Mouse (Mus musculus) forebrain, embryonic 12.5 days (tissue): Measurements from ENCODE around the gene Baz1b. TPM values are rescaled to one million over a fixed set of nuclear protein-coding genes. Genes with fewer than 3 reads are reported as not detected.

ENCODE experiments used
- ATAC-seq: fragments of 200-750 bp; cut with Nextera tagmentation; 2 replicates; pipeline ENCODE4 v1.8.0; 2017; ENCODE audit warnings: moderate TSS enrichment; ENCODE audit not compliant: low FRiP score
- H3K27ac ChIP-seq: fragments of 300-500 bp; sonication (generic); 2 replicates; pipeline ENCODE4 v1.5.1; 2016; ENCODE audit warnings: mild to moderate bottlenecking
- H3K27me3 ChIP-seq: fragments of 300-500 bp; sonication (generic); 2 replicates; pipeline ENCODE4 v1.6.1; 2016; ENCODE audit warnings: mild to moderate bottlenecking
- H3K36me3 ChIP-seq: fragments of 300-500 bp; sonication (generic); replicated peaks from 2 replicates; pipeline ENCODE4 v1.6.1; 2016; ENCODE audit warnings: mild to moderate bottlenecking
- H3K4me1 ChIP-seq: fragments of 300-500 bp; sonication (generic); 2 replicates; pipeline ENCODE4 v1.6.1; 2016
- H3K4me2 ChIP-seq: fragments of 300-500 bp; sonication (generic); 2 replicates; pipeline ENCODE4 v1.6.1; 2016; ENCODE audit warnings: mild to moderate bottlenecking, moderate library complexity
- H3K4me3 ChIP-seq: fragments of 300-500 bp; sonication (generic); replicated peaks from 2 replicates; pipeline ENCODE4 v1.5.1; 2016; ENCODE audit warnings: mild to moderate bottlenecking
- H3K9ac ChIP-seq: fragments of 300-500 bp; sonication (generic); 2 replicates; pipeline ENCODE4 v1.6.1; 2016; ENCODE audit warnings: mild to moderate bottlenecking
- H3K9me3 ChIP-seq: fragments of 300-500 bp; sonication (generic); 2 replicates; pipeline ENCODE4 v1.6.1; 2016
- WGBS: fragments of 180-500 bp; shearing (Covaris S2); methylation state at CpG from one replicate; pipeline ENCODE4 v1.1.7; 2016; 5-methylcytosine and 5-hydroxymethylcytosine counted together
- polyA plus RNA-seq: library from polyadenylated mRNA; unstranded; fragments of >200 nt; fragmentation: Nextera tagmentation; extraction: Ambion mirVana; gene quantifications from 2 replicates; pipeline ENCODE4 v1.2.1, GENCODE M21; 2016

Baz1b gene
- 75.0 and 75.4 TPM in 2 replicates for polyA plus RNA-seq

DNA sequence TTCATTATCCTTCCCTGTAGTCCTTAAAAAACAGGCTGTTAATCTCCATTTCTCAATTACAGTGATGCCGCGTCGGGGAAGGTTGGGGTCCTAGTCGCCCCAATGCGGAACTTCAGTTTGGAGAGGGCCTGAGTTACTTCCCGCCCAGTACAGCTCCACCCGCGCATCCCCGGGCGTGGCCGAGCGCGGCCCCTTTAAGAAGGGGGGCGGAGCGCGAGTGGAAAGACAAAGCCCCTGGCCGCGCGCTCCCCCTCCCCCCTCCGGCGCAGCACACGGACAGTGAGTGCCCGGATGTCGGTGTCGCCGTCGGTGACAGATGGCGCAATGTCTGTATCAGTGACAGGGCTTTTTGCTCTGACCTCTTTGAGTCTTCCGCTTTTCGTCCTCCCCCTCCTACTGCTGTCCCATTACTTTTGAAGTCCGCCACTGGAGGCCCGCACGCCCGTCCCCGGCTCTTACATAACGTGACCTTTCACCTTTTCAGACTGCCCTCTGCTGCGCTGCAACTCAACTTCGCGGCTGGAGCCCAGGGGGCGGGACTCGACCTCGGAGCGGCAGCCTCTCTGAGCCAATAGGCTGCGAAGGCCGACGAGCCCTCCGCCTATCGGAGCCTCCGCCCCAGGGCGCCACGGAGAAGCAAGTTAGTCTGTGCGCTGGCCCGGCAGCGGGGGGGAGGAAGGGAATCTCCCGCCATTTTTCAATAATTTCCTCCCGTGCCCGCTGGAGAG is at the start of gene Baz1b:
Gene Baz1b, plus strand, starts transcription at position 644 of the 728 bp plus-strand sequence.
- Histone ChIP-seq H3K4me2 (peak within 1 kb of the TSS; percentile 77), H3K36me3 (peaks cover 24% of the 10 kb centered on the region), H3K4me1 (peaks cover 26% of the 10 kb centered on the region), H3K4me3 (peak within 1 kb of the TSS; percentile 88), H3K27me3 (no peaks in the 10 kb centered on the region), H3K9ac (peak within 1 kb of the TSS; percentile 96), H3K9me3 (peaks cover 4% of the 10 kb centered on the region; the same call in 1 of the 2 replicates), H3K27ac (peak within 1 kb of the TSS; percentile 95)
- peak; percentile 97 for ATAC-seq
- WGBS: under 1% methylated on average over 57 of the region's 57 CpGs

DNA sequence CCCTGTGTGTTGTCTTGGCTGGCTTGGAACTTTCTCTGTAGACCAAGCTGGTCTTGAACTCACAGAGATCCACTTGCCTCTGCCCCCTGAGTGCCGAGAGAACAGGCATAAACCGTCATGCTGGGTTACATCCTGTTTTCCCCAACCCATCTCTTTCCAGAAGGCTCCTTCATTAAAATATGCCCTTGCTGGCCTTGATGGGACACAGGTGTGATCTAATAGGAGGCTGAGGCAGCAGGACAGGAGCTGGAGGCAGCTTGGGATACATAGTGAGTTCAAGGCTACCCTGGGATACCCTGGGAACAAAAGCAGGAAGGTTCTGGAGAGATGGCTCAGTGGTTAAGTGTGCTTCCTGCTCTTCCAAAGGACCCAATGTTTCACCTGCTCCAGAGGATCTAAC is 47.2 kb upstream of the Baz1b start:
- no peaks in the 10 kb centered on the region for H3K4me1 ChIP-seq
- no peak for ATAC-seq
- no peaks in the 10 kb centered on the region for H3K9me3 ChIP-seq
- 80% methylated on average over 2 of the region's 2 CpGs for WGBS
- H3K4me3 ChIP-seq: no peak overlapping the region
- H3K27ac ChIP-seq: no peak overlapping the region
- H3K27me3 ChIP-seq: peaks cover 28% of the 10 kb centered on the region
- H3K36me3 ChIP-seq: no peaks in the 10 kb centered on the region
- no peak overlapping the region for H3K4me2 ChIP-seq
- no peak overlapping the region for H3K9ac ChIP-seq

DNA sequence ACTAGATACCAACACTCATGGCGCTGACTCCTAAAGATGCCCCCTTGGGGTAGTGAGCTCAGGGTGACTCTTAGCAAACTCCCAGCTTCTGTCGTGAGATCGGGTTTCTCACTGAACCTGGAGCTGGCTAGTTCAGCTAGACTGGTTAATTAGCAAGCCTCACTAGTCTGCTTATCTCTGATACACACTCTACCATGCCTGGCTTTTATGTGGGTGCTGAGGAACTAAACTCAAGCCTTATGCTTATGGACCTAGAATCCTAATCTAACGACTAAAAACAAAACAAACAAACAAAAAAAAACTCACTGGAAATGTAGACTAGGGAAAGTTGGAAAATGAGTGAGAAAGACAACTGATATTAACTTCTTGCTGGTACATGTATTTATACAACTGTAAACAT is 42.6 kb upstream of the Baz1b start:
- no peak overlapping the region for H3K4me3 ChIP-seq
- no peaks in the 10 kb centered on the region for H3K9me3 ChIP-seq
- H3K36me3 ChIP-seq: no peaks in the 10 kb centered on the region
- WGBS: 58% methylated on average over 4 of the region's 4 CpGs
- no peaks in the 10 kb centered on the region for H3K27me3 ChIP-seq
- H3K9ac ChIP-seq: no peak overlapping the region
- no peak overlapping the region for H3K27ac ChIP-seq
- no peak overlapping the region for H3K4me2 ChIP-seq
- peaks cover 11% of the 10 kb centered on the region for H3K4me1 ChIP-seq
- no peak for ATAC-seq

DNA sequence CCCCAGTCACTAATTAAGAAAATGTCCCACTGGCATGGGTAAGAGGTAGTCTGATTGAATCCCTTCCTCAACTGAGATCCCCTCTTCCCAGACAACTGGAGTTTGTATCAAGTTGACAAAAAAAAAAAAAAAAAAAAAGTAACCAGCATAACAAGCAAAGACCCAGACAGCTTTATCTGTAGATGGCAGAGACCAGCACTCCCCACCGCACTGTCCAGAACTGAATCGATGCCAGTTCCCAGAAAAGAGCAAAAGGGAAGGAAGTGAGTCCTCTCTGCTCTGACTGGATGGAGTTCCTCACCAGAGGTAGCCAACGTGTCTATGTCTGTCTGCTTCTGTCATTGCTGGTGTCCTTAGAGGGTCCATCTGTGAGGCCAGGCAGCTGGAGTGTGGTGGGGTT is 41.5 kb upstream of the Baz1b start:
- Histone ChIP-seq H3K27ac (no peak overlapping the region), H3K4me1 (peaks cover 14% of the 10 kb centered on the region), H3K27me3 (no peaks in the 10 kb centered on the region), H3K9me3 (no peaks in the 10 kb centered on the region), H3K4me3 (no peak overlapping the region), H3K9ac (no peak overlapping the region), H3K4me2 (no peak overlapping the region), H3K36me3 (no peaks in the 10 kb centered on the region)
- ATAC-seq: no peak
- 84% methylated on average over 3 of the region's 3 CpGs for WGBS

DNA sequence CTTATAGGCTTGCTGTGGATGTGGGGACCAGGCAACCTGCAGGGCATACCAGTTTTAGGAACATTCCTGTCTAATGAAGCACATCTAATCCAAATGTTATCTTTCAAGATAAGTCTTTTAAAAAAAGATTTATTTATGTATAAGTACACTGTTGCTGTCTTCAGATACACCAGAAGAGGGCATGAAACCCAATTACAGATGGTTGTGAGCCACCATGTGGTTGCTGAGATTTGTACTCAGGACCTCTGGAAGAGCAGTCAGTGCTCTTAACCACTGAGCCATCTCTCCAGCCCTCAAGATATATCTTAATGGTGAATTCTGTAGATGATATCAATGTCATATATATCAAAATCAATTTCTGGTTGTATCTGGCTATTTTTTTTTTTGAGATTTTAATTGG is 41.1 kb upstream of the Baz1b start:
- Histone ChIP-seq H3K9me3 (no peaks in the 10 kb centered on the region), H3K4me3 (no peak overlapping the region), H3K27me3 (no peaks in the 10 kb centered on the region), H3K36me3 (no peaks in the 10 kb centered on the region), H3K27ac (no peak overlapping the region), H3K4me2 (no peak overlapping the region), H3K9ac (no peak overlapping the region), H3K4me1 (peaks cover 15% of the 10 kb centered on the region)
- no peak for ATAC-seq

DNA sequence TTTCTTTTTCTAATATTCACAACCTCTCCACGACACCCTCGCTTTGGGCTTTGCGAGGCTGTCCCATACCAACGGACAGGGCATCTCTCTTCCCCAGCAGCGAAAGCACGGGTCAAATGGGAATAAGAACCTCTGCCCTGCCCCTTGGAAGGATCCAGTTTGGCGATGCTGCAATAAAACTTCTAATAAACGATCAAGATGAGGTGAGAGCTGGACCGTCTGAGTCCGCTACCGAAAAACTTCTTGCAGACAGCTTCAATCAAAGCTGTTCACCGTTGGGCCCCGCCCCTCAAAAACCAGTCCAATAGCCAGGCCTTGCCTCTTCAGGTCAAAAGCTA is 38.4 kb upstream of the Baz1b start:
- no peak for ATAC-seq
- H3K9ac ChIP-seq: peak overlapping the region; percentile 59
- peak overlapping the region; percentile 88 for H3K27ac ChIP-seq
- peaks cover 15% of the 10 kb centered on the region for H3K4me1 ChIP-seq
- peak overlapping the region; percentile 70 for H3K4me3 ChIP-seq
- H3K9me3 ChIP-seq: no peaks in the 10 kb centered on the region
- WGBS: under 1% methylated on average over 13 of the region's 13 CpGs
- no peaks in the 10 kb centered on the region for H3K27me3 ChIP-seq
- peak overlapping the region; percentile 66 for H3K4me2 ChIP-seq
- H3K36me3 ChIP-seq: peaks cover 12% of the 10 kb centered on the region

DNA sequence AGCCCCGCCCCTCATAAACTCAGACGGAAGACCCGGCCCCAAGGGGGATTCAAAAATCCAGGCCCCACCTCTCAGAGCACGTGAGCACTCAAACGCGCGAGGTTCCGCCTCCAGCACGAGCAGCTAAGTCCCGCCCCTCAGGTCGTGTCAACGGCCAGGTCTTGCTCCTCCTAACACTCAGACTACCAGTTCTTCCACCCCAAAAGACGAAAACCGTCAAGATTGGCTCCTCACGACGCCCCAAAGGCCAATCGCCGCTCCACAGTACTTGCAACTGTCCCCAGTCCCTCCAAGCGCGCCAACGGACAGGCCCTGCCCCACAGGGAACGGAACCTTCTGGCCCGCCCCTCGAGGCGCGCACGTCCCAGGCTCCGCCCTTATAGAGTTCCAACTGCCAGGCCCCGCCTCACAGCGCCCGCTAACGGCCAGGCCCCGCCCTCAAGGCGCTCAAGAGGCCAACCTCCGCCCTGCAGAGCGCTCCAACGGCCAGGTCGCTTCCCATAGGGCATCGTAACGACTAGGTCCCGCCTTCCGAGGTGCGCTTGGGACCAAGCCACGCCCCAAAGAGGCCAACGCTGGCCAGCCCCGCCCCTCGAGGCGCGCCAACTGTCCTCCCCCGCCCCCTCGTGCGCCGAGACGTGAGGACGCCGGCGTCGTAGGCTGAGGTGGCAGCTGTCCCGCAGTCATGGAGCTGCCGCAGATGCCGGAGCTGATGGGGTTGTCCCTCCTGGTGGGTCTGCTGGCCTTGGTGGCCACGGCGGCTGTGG is 37.8 kb upstream of the Baz1b start, which contains the start of gene Tbl2:
Gene Tbl2, plus strand, starts transcription at position 605 of the 767 bp plus-strand sequence.
- H3K36me3 ChIP-seq: peaks cover 18% of the 10 kb centered on the region
- WGBS: under 1% methylated on average over 63 of the region's 63 CpGs
- peak within 1 kb of the TSS; percentile 66 for H3K4me2 ChIP-seq
- H3K9ac ChIP-seq: peak within 1 kb of the TSS; percentile 78
- no peaks in the 10 kb centered on the region for H3K27me3 ChIP-seq
- H3K4me3 ChIP-seq: peak within 1 kb of the TSS; percentile 70
- ATAC-seq: peak; percentile 98
- H3K9me3 ChIP-seq: no peaks in the 10 kb centered on the region
- peak within 1 kb of the TSS; percentile 88 for H3K27ac ChIP-seq
- peaks cover 15% of the 10 kb centered on the region for H3K4me1 ChIP-seq

DNA sequence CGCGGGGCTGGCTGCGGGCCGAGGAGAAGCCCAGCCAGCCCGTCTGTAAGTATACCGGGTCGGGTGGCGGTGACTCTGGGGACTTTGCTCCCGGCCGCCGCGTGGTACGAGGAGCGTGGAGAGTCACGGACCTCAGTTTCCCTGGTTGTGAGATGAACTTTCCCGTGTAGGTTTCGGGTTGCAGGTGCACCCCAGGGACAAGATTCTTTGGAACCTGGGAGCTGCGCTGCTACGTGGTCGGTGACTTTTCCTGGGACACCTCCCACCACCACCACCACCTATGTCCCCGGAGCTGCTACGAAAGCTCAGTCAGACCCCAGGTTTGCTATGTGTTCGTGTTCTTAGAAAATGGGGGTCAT is 37.3 kb upstream of the Baz1b start:
- no peaks in the 10 kb centered on the region for H3K9me3 ChIP-seq
- H3K4me2 ChIP-seq: peak overlapping the region; percentile 66
- peak; percentile 9; the same call in 1 of the 2 replicates for ATAC-seq
- WGBS: under 1% methylated on average over 23 of the region's 23 CpGs
- H3K27me3 ChIP-seq: no peaks in the 10 kb centered on the region
- H3K4me1 ChIP-seq: peaks cover 15% of the 10 kb centered on the region
- H3K4me3 ChIP-seq: peak overlapping the region; percentile 70
- H3K27ac ChIP-seq: peak overlapping the region; percentile 88
- H3K36me3 ChIP-seq: peaks cover 23% of the 10 kb centered on the region
- peak overlapping the region; percentile 78 for H3K9ac ChIP-seq

DNA sequence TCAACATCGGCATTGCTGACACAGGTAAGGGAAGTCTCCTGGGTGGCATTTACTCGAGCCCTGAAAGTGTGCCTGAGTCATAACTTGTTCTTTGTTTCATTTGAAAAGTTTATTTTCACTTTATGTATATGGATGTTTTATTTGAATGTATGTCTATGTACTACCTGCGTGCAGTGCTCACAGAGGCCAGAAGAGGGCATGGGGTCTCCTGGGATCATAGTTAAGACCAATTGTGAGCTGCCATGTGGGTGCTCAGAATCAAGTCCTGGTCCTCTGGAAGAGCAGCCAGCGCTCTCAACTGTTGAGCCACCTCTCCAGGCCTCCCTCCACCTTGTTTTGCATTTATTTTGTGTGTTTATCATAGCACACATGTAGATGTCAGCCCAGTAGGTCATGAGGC is 30.6 kb upstream of the Baz1b start:
- Histone ChIP-seq H3K9me3 (no peaks in the 10 kb centered on the region), H3K27ac (no peak overlapping the region), H3K9ac (no peak overlapping the region), H3K27me3 (no peaks in the 10 kb centered on the region), H3K4me3 (no peak overlapping the region), H3K4me1 (no peaks in the 10 kb centered on the region), H3K36me3 (peaks cover 88% of the 10 kb centered on the region), H3K4me2 (no peak overlapping the region)
- no peak for ATAC-seq
- 94% methylated on average over 4 of the region's 4 CpGs for WGBS

DNA sequence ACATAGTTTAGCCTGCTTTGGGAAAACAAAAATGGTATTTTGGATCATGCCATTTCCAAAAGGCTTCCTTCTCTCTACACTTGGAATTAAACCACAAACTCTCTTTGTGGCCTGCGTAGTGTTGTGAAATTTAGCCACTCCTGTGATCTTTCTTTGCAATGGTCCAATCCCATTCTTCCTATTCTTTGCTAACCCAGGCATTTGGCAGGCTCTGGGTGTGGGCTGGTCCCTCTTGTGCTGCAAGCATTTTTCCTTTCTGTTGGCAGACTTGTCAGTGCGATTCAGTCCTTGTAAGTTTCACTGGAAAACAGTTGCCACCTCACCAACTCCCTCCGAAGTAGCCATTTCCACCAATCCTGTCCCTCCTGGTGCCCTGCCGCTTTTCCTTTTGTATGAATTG is 25.8 kb upstream of the Baz1b start:
- H3K36me3 ChIP-seq: peaks cover 69% of the 10 kb centered on the region
- WGBS: 94% methylated on average over 4 of the region's 4 CpGs
- ATAC-seq: no peak
- H3K4me1 ChIP-seq: no peaks in the 10 kb centered on the region
- no peaks in the 10 kb centered on the region for H3K9me3 ChIP-seq
- H3K27me3 ChIP-seq: no peaks in the 10 kb centered on the region
- no peak overlapping the region for H3K9ac ChIP-seq
- no peak overlapping the region for H3K4me3 ChIP-seq
- no peak overlapping the region for H3K4me2 ChIP-seq
- H3K27ac ChIP-seq: no peak overlapping the region

DNA sequence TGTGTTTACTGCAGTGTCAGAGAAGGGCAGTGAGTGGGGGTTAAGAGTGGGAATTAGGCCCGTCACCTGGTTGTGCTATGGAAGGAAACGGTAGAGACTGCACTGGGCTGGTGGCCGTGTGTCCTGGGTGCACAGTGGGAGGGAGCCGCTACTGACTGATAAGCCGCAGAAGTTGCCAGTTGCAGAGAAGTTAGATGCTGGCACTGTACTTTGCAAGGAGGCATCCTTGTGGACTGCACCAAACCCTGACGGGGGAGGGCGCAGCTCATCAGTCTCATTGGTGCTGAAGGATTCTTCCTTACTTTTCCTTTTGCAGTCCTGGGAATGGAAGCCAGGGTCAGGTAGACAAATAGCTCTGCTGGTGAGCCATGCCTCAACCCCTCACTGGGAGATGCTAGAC is 25.4 kb upstream of the Baz1b start:
- H3K9me3 ChIP-seq: no peaks in the 10 kb centered on the region
- no peaks in the 10 kb centered on the region for H3K4me1 ChIP-seq
- no peak overlapping the region for H3K4me3 ChIP-seq
- 92% methylated on average over 7 of the region's 7 CpGs for WGBS
- H3K4me2 ChIP-seq: no peak overlapping the region
- peaks cover 65% of the 10 kb centered on the region for H3K36me3 ChIP-seq
- H3K9ac ChIP-seq: no peak overlapping the region
- ATAC-seq: no peak
- no peaks in the 10 kb centered on the region for H3K27me3 ChIP-seq
- no peak overlapping the region for H3K27ac ChIP-seq

DNA sequence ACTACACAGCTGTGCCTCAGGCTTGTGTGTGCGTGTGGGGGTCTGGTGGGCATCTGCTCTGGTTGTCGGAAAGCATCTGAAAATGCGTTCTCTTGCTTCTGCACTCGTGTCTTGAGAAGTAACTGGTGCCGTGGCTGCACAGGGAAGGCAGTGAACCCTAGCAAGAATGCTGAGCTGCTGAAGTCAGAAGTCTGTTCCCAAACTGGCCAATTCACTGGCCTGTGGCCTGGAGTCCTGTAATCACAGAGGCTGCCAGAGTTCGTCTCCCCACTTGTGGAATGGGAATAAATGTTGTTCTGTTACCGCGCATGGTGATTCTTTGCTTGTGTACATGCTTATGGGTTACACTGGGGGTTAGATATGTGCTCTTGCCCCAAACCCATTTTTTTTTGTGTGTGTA is 24.7 kb upstream of the Baz1b start:
- no peaks in the 10 kb centered on the region for H3K27me3 ChIP-seq
- H3K36me3 ChIP-seq: peaks cover 57% of the 10 kb centered on the region
- no peak overlapping the region for H3K9ac ChIP-seq
- H3K27ac ChIP-seq: no peak overlapping the region
- H3K4me2 ChIP-seq: no peak overlapping the region
- no peaks in the 10 kb centered on the region for H3K4me1 ChIP-seq
- H3K4me3 ChIP-seq: no peak overlapping the region
- WGBS: 94% methylated on average over 8 of the region's 8 CpGs
- H3K9me3 ChIP-seq: no peaks in the 10 kb centered on the region
- ATAC-seq: no peak

DNA sequence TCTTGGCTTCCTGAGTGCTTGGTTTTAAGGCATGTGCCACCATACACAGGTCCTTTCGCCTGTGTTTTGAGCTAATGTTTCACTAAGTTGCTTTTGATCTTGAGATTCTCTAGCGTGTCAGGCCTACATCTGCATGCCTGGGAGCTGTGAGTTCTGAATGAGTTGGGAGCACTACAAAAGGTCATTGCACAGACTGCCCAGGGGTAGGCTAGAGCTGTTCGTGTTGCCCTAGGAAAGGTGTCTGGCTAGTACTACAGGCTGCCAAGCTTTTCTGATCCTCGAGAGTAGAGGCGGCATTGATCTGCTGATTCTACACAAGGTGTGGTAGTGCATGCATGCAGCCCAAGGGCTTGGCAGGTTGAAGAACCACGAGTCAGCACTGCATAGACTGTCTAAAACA is 24.2 kb upstream of the Baz1b start:
- Histone ChIP-seq H3K4me3 (no peak overlapping the region), H3K27me3 (no peaks in the 10 kb centered on the region), H3K9me3 (no peaks in the 10 kb centered on the region), H3K4me2 (no peak overlapping the region), H3K36me3 (peaks cover 54% of the 10 kb centered on the region), H3K27ac (no peak overlapping the region), H3K4me1 (no peaks in the 10 kb centered on the region; the same call in 1 of the 2 replicates), H3K9ac (no peak overlapping the region)
- 91% methylated on average over 6 of the region's 6 CpGs for WGBS
- ATAC-seq: no peak
